Mouse (Mus musculus): ENCODE results near the gene Nrm. TPM values are rescaled to one million over a fixed set of nuclear protein-coding genes. Genes with fewer than 3 reads are reported as not detected.

Gene Nrm
- 55.5 and 59.0 TPM in 2 replicates for polyA plus RNA-seq (2015; fragmentation: Nextera tagmentation; extraction: Ambion mirVana)

- peaks cover 19% of the 10 kb centered on the region for H3K4me1 ChIP-seq
- H3K9me3 ChIP-seq: no peaks in the 10 kb centered on the region
- peak within 1 kb of the TSS; percentile 69 for H3K4me3 ChIP-seq
- peak within 1 kb of the TSS; percentile 97 for H3K27ac ChIP-seq
- H3K4me2 ChIP-seq: peak within 1 kb of the TSS; percentile 61
- 1% methylated on average over 47 of the region's 47 CpGs for WGBS
- peaks cover 29% of the 10 kb centered on the region for H3K36me3 ChIP-seq
- ATAC-seq (ENCODE audit: insufficient number of reproducible peaks, low FRiP score, low TSS enrichment, low read depth): peak; percentile 88
- no peaks in the 10 kb centered on the region for H3K27me3 ChIP-seq
- peak within 1 kb of the TSS; percentile 76 for H3K9ac ChIP-seq
Observed at GRCm38 (mm10) chr17:35861198-35861857, at the start of gene Nrm. Nrm (plus strand) TSS chr17:35861318.

GRCm38 (mm10) chr17:35812307-35812706 lies 48.8 kb upstream of the Nrm start:
- H3K4me2 ChIP-seq: no peak overlapping the region
- no peaks in the 10 kb centered on the region for H3K36me3 ChIP-seq
- H3K27ac ChIP-seq: peak overlapping the region; percentile 88
- WGBS: 73% methylated on average over 5 of the region's 5 CpGs
- peaks cover 58% of the 10 kb centered on the region for H3K4me1 ChIP-seq
- H3K4me3 ChIP-seq: no peak overlapping the region
- no peaks in the 10 kb centered on the region for H3K9me3 ChIP-seq
- H3K9ac ChIP-seq: no peak overlapping the region
- no peak for ATAC-seq (ENCODE audit: insufficient number of reproducible peaks, low FRiP score, low TSS enrichment, low read depth)
- no peaks in the 10 kb centered on the region for H3K27me3 ChIP-seq

GRCm38 (mm10) chr17:35812736-35813135 lies 48.4 kb upstream of the Nrm start:
- Histone ChIP-seq H3K4me2 (0 out of 2 replicates have a peak overlapping the region, but pooled peaks have one; percentile 0), H3K27ac (peak overlapping the region; percentile 88), H3K9ac (no peak overlapping the region)

GRCm38 (mm10) chr17:35813245-35813647 lies 47.9 kb upstream of the Nrm start:
- ATAC-seq (ENCODE audit: insufficient number of reproducible peaks, low FRiP score, low TSS enrichment, low read depth): peak; percentile 85
- Histone ChIP-seq H3K27ac (peak overlapping the region; percentile 88), H3K27me3 (no peaks in the 10 kb centered on the region), H3K36me3 (no peaks in the 10 kb centered on the region), H3K4me1 (peaks cover 60% of the 10 kb centered on the region), H3K9me3 (no peaks in the 10 kb centered on the region), H3K4me2 (0 out of 2 replicates have a peak overlapping the region, but pooled peaks have one; percentile 0), H3K9ac (no peak overlapping the region), H3K4me3 (no peak overlapping the region)
- WGBS: 9% methylated on average over 7 of the region's 7 CpGs

More at GRCm38 (mm10) chr17:35812736-35813135, 48.4 kb upstream of the Nrm start:
- WGBS: 46% methylated on average over 6 of the region's 6 CpGs
- H3K4me1 ChIP-seq: peaks cover 60% of the 10 kb centered on the region
- no peaks in the 10 kb centered on the region for H3K9me3 ChIP-seq
- no peaks in the 10 kb centered on the region for H3K27me3 ChIP-seq
- H3K4me3 ChIP-seq: no peak overlapping the region
- H3K36me3 ChIP-seq: no peaks in the 10 kb centered on the region
- no peak for ATAC-seq (ENCODE audit: insufficient number of reproducible peaks, low FRiP score, low TSS enrichment, low read depth)

GRCm38 (mm10) chr17:35813653-35814052 lies 47.5 kb upstream of the Nrm start:
- Histone ChIP-seq H3K4me3 (no peak overlapping the region), H3K27me3 (no peaks in the 10 kb centered on the region), H3K36me3 (no peaks in the 10 kb centered on the region), H3K9me3 (no peaks in the 10 kb centered on the region), H3K4me2 (0 out of 2 replicates have a peak overlapping the region, but pooled peaks have one; percentile 0), H3K4me1 (peaks cover 58% of the 10 kb centered on the region), H3K27ac (peak overlapping the region; percentile 88), H3K9ac (no peak overlapping the region)
- 50% methylated on average over 7 of the region's 7 CpGs for WGBS
- ATAC-seq (ENCODE audit: insufficient number of reproducible peaks, low FRiP score, low TSS enrichment, low read depth): no peak

GRCm38 (mm10) chr17:35814678-35815077 lies 46.4 kb upstream of the Nrm start:
- Histone ChIP-seq H3K9me3 (no peaks in the 10 kb centered on the region), H3K4me3 (no peak overlapping the region), H3K27ac (peak overlapping the region; percentile 69), H3K9ac (no peak overlapping the region), H3K36me3 (no peaks in the 10 kb centered on the region), H3K4me1 (peaks cover 57% of the 10 kb centered on the region), H3K27me3 (no peaks in the 10 kb centered on the region), H3K4me2 (no peak overlapping the region)
- WGBS: 48% methylated on average over 6 of the region's 6 CpGs
- no peak for ATAC-seq (ENCODE audit: insufficient number of reproducible peaks, low FRiP score, low TSS enrichment, low read depth)

GRCm38 (mm10) chr17:35815836-35816235 lies 45.3 kb upstream of the Nrm start:
- Histone ChIP-seq H3K4me3 (no peak overlapping the region), H3K4me1 (peaks cover 58% of the 10 kb centered on the region), H3K27me3 (no peaks in the 10 kb centered on the region), H3K27ac (0 out of 2 replicates have a peak overlapping the region, but pooled peaks have one; percentile 40), H3K9me3 (no peaks in the 10 kb centered on the region), H3K36me3 (no peaks in the 10 kb centered on the region), H3K9ac (no peak overlapping the region), H3K4me2 (no peak overlapping the region)
- no peak for ATAC-seq (ENCODE audit: insufficient number of reproducible peaks, low FRiP score, low TSS enrichment, low read depth)
- WGBS: 40% methylated on average over 7 of the region's 7 CpGs

- no peak overlapping the region for H3K9ac ChIP-seq
- whole genome bisulfite sequencing: 50% methylated on average over 9 of the region's 14 CpGs
- no peak for ATAC-seq (ENCODE audit: insufficient number of reproducible peaks, low FRiP score, low TSS enrichment, low read depth)
- no peak overlapping the region for H3K4me2 ChIP-seq
- no peaks in the 10 kb centered on the region for H3K36me3 ChIP-seq
- H3K4me3 ChIP-seq: no peak overlapping the region
- peaks cover 59% of the 10 kb centered on the region for H3K4me1 ChIP-seq
- H3K27ac ChIP-seq: no peak overlapping the region
- H3K9me3 ChIP-seq: no peaks in the 10 kb centered on the region
- no peaks in the 10 kb centered on the region for H3K27me3 ChIP-seq
Observed at GRCm38 (mm10) chr17:35816686-35817085, 44.4 kb upstream of the Nrm start.

- Histone ChIP-seq H3K9ac (no peak overlapping the region), H3K27me3 (no peaks in the 10 kb centered on the region), H3K27ac (no peak overlapping the region), H3K4me2 (no peak overlapping the region), H3K36me3 (no peaks in the 10 kb centered on the region), H3K4me1 (peaks cover 63% of the 10 kb centered on the region), H3K4me3 (no peak overlapping the region), H3K9me3 (no peaks in the 10 kb centered on the region)
- no peak for ATAC-seq (ENCODE audit: insufficient number of reproducible peaks, low FRiP score, low TSS enrichment, low read depth)
- 31% methylated on average over 10 of the region's 10 CpGs for WGBS
Observed at GRCm38 (mm10) chr17:35817226-35817625, 43.9 kb upstream of the Nrm start.

- no peaks in the 10 kb centered on the region for H3K27me3 ChIP-seq
- H3K9me3 ChIP-seq: no peaks in the 10 kb centered on the region
- 0 out of 2 replicates have a peak, but pooled peaks cover 6% of the 10 kb centered on the region for H3K36me3 ChIP-seq
- H3K27ac ChIP-seq: no peak overlapping the region
- no peak overlapping the region for H3K4me2 ChIP-seq
- peaks cover 56% of the 10 kb centered on the region for H3K4me1 ChIP-seq
- WGBS: 79% methylated on average over 5 of the region's 5 CpGs
- H3K4me3 ChIP-seq: no peak overlapping the region
- ATAC-seq (ENCODE audit: insufficient number of reproducible peaks, low FRiP score, low TSS enrichment, low read depth): no peak
- no peak overlapping the region for H3K9ac ChIP-seq
Observed at GRCm38 (mm10) chr17:35820111-35820510, 41.0 kb upstream of the Nrm start.

- Histone ChIP-seq H3K4me1 (peaks cover 43% of the 10 kb centered on the region), H3K4me2 (peak within 1 kb of the TSS; percentile 94), H3K9ac (peak within 1 kb of the TSS; percentile 65), H3K27me3 (no peaks in the 10 kb centered on the region), H3K27ac (peak within 1 kb of the TSS; percentile 85), H3K4me3 (peak within 1 kb of the TSS; percentile 64), H3K36me3 (peaks cover 21% of the 10 kb centered on the region), H3K9me3 (no peaks in the 10 kb centered on the region)
- WGBS: under 1% methylated on average over 62 of the region's 62 CpGs
- peak; percentile 66 for ATAC-seq (ENCODE audit: insufficient number of reproducible peaks, low FRiP score, low TSS enrichment, low read depth)
Observed at GRCm38 (mm10) chr17:35821439-35822430, 39.4 kb upstream of the Nrm start, which contains the start of gene Ier3. Ier3 (plus strand) TSS chr17:35821684.

Data from limb, embryonic 15.5 days (tissue).